Mouse (Mus musculus) heart, adult 2 months (tissue): ENCODE data around the gene Lix1. TPM values are rescaled to one million over a fixed set of nuclear protein-coding genes. Genes with fewer than 3 reads are reported as not detected.

Experiments
- DNase-seq, 2 experiments: peaks; one replicate each; pipeline ENCODE4 v3.0.0; 2021
- H3K27ac ChIP-seq: fragments of 200-600 bp; 2 replicates; pipeline ENCODE4 v1.8.1; 2022
- H3K27me3 ChIP-seq: fragments of 200-500 bp; 2 replicates; pipeline ENCODE4 v1.6.1; 2012; ENCODE audit warnings: mild to moderate bottlenecking, low read length, inconsistent platforms, mixed read lengths; ENCODE audit not compliant: control insufficient read depth, insufficient read depth
- H3K36me3 ChIP-seq: fragments of 200-500 bp; 2 replicates; pipeline ENCODE4 v1.6.1; 2012; ENCODE audit warnings: low read length, inconsistent platforms; ENCODE audit not compliant: control insufficient read depth, insufficient read depth
- H3K4me1 ChIP-seq: fragments of 200-500 bp; 2 replicates; pipeline ENCODE4 v1.6.1; 2011; ENCODE audit warnings: low read length; ENCODE audit not compliant: control insufficient read depth, insufficient read depth
- H3K4me3 ChIP-seq: fragments of 200-600 bp; 2 replicates; pipeline ENCODE4 v1.8.1; 2022
- H3K79me2 ChIP-seq: fragments of 200-500 bp; replicated peaks from 2 replicates; pipeline ENCODE4 v1.6.1; 2012; ENCODE audit warnings: mild to moderate bottlenecking, inconsistent platforms, low read length, moderate library complexity, mixed read lengths; ENCODE audit not compliant: control insufficient read depth, insufficient read depth
- H3K9ac ChIP-seq: fragments of 200-500 bp; 2 replicates; pipeline ENCODE4 v1.6.1; 2012; ENCODE audit warnings: low read depth, mild to moderate bottlenecking, control low read depth, inconsistent platforms, low read length, mixed read lengths
- CTCF ChIP-seq: fragments of 200-600 bp; IDR thresholded peaks from 2 replicates; pipeline ENCODE4 v1.8.1; 2022; ENCODE audit warnings: antibody characterized with exemption, mild to moderate bottlenecking, moderate library complexity
- EP300 ChIP-seq: fragments of 200-500 bp; IDR thresholded peaks from 2 replicates; pipeline ENCODE4 v1.6.1; 2011; ENCODE audit warnings: low read depth, low read length, control low read depth; ENCODE audit not compliant: insufficient read depth
- POLR2A ChIP-seq: fragments of 200-500 bp; IDR thresholded peaks from 2 replicates; pipeline ENCODE4 v1.6.1; 2011; ENCODE audit warnings: mild to moderate bottlenecking, low read depth, low read length, control low read depth; ENCODE audit not compliant: insufficient read depth
- WGBS: fragments of 180-500 bp; shearing (Covaris S2); methylation state at CpG from one replicate; pipeline ENCODE4 v1.1.7; 2018; 5-methylcytosine and 5-hydroxymethylcytosine counted together
- intact Hi-C: fragments of 180-260 bp; cut with DNase I; formaldehyde crosslinking; loops from one replicate; pipeline ENCODE4 v1.15.1; 2025
- polyA plus RNA-seq: library from polyadenylated mRNA; depleted of rRNA; stranded (reverse); fragments of >200 nt; gene quantifications from 2 replicates; pipeline ENCODE4 v1.2.3, GENCODE M21; 2012
- total RNA-seq, 2 experiments: library from RNA; stranded (reverse); gene quantifications; 2 replicates each; pipeline ENCODE4 v1.2.3; 2021

Lix1 gene
- total and polyA plus RNA-seq, 3 experiments = 1.7 to 7.0 (median 6.2) TPM

GRCm38 (mm10) chr17:17384502-17384901 is 18.0 kb upstream of the Lix1 start:
- Histone ChIP-seq H3K36me3 (peaks cover 2% of the 10 kb centered on the region; the same call in 1 of the 2 replicates), H3K27me3 (no peaks in the 10 kb centered on the region), H3K4me3 (no peak overlapping the region), H3K4me1 (no peaks in the 10 kb centered on the region), H3K9ac (no peak overlapping the region), H3K79me2 (no peaks in the 10 kb centered on the region), H3K27ac (no peak overlapping the region)
- no peak for DNase-seq
- TF ChIP-seq POLR2A (no peak), CTCF (no peak), EP300 (no peak)
- WGBS = 61% methylated on average over 3 of the region's 3 CpGs
- intact Hi-C loops = no loop called here

GRCm38 (mm10) chr17:17386117-17386516 is 16.4 kb upstream of the Lix1 start:
- intact Hi-C loops = no loop called here
- no peaks in the 10 kb centered on the region for H3K79me2 ChIP-seq
- H3K36me3 ChIP-seq = no peaks in the 10 kb centered on the region; the same call in none of the 2 replicates
- DNase-seq = no peak
- TF ChIP-seq EP300 (no peak), CTCF (peak; percentile 24)
- H3K4me1 ChIP-seq = no peaks in the 10 kb centered on the region
- 81% methylated on average over 2 of the region's 2 CpGs for WGBS
- no peak overlapping the region for H3K27ac ChIP-seq
- no peaks in the 10 kb centered on the region for H3K27me3 ChIP-seq
- no peak overlapping the region for H3K4me3 ChIP-seq
- H3K9ac ChIP-seq = no peak overlapping the region

GRCm38 (mm10) chr17:17391823-17392222 is 10.6 kb upstream of the Lix1 start:
- intact Hi-C loops = loop anchor here (2.0 to 10.0 kb wide), 2 partner anchors 173 to 357 kb away; no protein-coding TSS in a partner anchor
- Histone ChIP-seq H3K4me1 (no peaks in the 10 kb centered on the region), H3K36me3 (no peaks in the 10 kb centered on the region; the same call in 1 of the 2 replicates), H3K79me2 (no peaks in the 10 kb centered on the region), H3K4me3 (no peak overlapping the region), H3K27ac (no peak overlapping the region), H3K9ac (no peak overlapping the region), H3K27me3 (no peaks in the 10 kb centered on the region)
- no peak for TF ChIP-seq EP300
- TF ChIP-seq CTCF = no peak
- no peak for TF ChIP-seq POLR2A
- DNase-seq = no peak
- WGBS = 90% methylated on average over 4 of the region's 4 CpGs

GRCm38 (mm10) chr17:17392863-17393262 is 9.6 kb upstream of the Lix1 start:
- no peak overlapping the region for H3K9ac ChIP-seq
- H3K79me2 ChIP-seq = no peaks in the 10 kb centered on the region
- no peak overlapping the region for H3K27ac ChIP-seq
- no peaks in the 10 kb centered on the region for H3K4me1 ChIP-seq
- TF ChIP-seq CTCF = peak; percentile 73
- no peak for TF ChIP-seq EP300
- H3K36me3 ChIP-seq = no peaks in the 10 kb centered on the region; the same call in 1 of the 2 replicates
- WGBS = 65% methylated on average over 7 of the region's 7 CpGs
- DNase-seq = no peak
- intact Hi-C loops = loop anchor here (2.0 to 10.0 kb wide), 2 partner anchors 172 to 356 kb away; no protein-coding TSS in a partner anchor
- H3K4me3 ChIP-seq = no peak overlapping the region
- H3K27me3 ChIP-seq = no peaks in the 10 kb centered on the region

GRCm38 (mm10) chr17:17393300-17393699 is 9.2 kb upstream of the Lix1 start:
- no peak for TF ChIP-seq EP300
- TF ChIP-seq CTCF = no peak
- no peak for TF ChIP-seq POLR2A
- Histone ChIP-seq H3K27me3 (no peaks in the 10 kb centered on the region), H3K4me3 (no peak overlapping the region), H3K79me2 (no peaks in the 10 kb centered on the region), H3K9ac (no peak overlapping the region), H3K27ac (no peak overlapping the region), H3K36me3 (no peaks in the 10 kb centered on the region; the same call in 1 of the 2 replicates), H3K4me1 (no peaks in the 10 kb centered on the region)
- no peak for DNase-seq
- intact Hi-C loops = loop anchor here (2.0 to 10.0 kb wide), 2 partner anchors 172 to 356 kb away; no protein-coding TSS in a partner anchor
- 87% methylated on average over 6 of the region's 6 CpGs for WGBS

GRCm38 (mm10) chr17:17394336-17394735 is 8.1 kb upstream of the Lix1 start:
- whole genome bisulfite sequencing = 22% methylated on average over 4 of the region's 4 CpGs

More at GRCm38 (mm10) chr17:17394336-17394735, 8.1 kb upstream of the Lix1 start:
- intact Hi-C loops = loop anchor here (1.0 to 10.0 kb wide), 2 partner anchors 170 to 251 kb away; no protein-coding TSS in a partner anchor
- TF ChIP-seq CTCF (peak; percentile 90), POLR2A (no peak)
- no peaks in the 10 kb centered on the region for H3K79me2 ChIP-seq
- H3K9ac ChIP-seq = no peak overlapping the region
- H3K4me3 ChIP-seq = no peak overlapping the region
- no peaks in the 10 kb centered on the region for H3K27me3 ChIP-seq
- no peaks in the 10 kb centered on the region; the same call in 1 of the 2 replicates for H3K4me1 ChIP-seq
- peak; percentile 65 to 71 for DNase-seq
- no peaks in the 10 kb centered on the region; the same call in 1 of the 2 replicates for H3K36me3 ChIP-seq
- H3K27ac ChIP-seq = no peak overlapping the region
